Mouse (Mus musculus) cerebral cortex, adult 2 months (tissue): ENCODE measurements around the gene Ccin.

Experiments
- WGBS: fragments of 180-500 bp; shearing (Covaris S2); methylation state at CpG from one replicate; pipeline ENCODE4 v1.1.7; 2018; 5-methylcytosine and 5-hydroxymethylcytosine counted together

Ccin gene

GRCm38 (mm10) chr4:43974914-43975616 is 8.2 kb upstream of the Ccin start:
- 87% methylated on average over 10 of the region's 10 CpGs for WGBS

- 81% methylated on average over 6 of the region's 6 CpGs for WGBS
Measured at GRCm38 (mm10) chr4:43976223-43976740, 7.0 kb upstream of the Ccin start.

DNA sequence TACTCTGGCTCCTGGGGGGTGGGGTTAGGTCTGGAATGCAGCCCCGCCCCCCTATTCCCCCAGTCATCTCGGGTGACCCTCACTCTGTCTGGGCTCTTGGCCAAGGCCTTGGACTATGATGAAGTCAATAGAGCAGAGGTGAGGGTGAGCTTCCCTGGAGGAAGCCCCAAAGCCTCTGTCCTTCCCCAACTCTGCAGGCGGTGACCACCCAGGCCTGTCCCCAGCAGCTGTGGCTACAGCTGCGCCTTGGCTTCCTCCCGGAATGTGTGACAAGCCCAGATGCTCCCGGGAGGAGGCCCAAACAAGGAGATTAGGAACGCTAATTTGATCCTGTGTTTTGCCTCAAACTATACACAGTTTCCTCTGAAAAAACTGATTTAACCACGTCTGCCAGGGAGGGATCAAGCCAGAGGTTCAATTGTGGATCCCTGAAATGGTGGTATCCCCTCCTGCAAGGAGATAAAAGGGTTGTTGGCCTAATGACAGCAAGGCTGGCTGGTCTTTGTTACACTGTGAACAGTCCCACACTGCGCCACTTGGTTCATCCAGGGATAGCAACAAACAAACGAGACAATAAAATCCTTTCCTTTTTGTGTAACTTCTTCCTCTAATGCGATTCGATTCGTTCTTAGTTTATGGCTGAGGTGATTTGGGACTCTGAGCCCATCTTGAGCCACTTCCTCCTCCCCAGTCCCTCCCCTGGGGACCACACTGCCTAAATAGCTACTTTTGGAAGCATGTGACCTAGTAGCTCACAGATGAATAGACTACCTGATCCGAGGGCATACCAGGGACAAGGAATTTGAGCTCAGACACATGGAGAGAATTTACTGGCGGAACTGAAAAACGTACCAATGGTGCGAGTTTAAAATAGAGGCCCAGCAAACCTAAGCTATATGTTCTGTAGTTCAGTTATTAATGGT is 4.5 kb upstream of the Ccin start:
- WGBS: 46% methylated on average over 17 of the region's 17 CpGs

GRCm38 (mm10) chr4:43979746-43980145 is 3.5 kb upstream of the Ccin start:
- 10% methylated on average over 3 of the region's 3 CpGs for WGBS

- 63% methylated on average over 4 of the region's 4 CpGs for WGBS
Measured at GRCm38 (mm10) chr4:43980236-43980635, 3.0 kb upstream of the Ccin start.

DNA sequence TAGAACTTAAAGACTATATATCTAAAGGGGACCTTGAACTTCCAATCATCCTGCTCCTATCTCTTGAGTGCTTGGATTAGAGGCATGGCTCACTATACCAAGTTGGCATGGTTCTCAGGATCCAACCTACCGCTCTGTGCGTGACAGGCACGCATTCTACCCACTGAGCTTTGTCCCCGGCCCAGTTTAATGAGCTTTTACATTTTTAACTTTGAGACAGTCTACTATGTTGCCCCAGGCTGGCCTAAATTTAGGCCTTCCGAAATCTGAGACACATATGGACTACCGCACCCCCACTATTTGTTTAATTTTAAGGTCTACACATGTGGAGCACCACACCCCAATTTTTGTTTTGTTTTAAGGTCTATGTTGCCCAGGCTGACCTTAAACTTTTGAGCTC is 2.4 kb upstream of the Ccin start:
- WGBS: 88% methylated on average over 6 of the region's 6 CpGs

DNA sequence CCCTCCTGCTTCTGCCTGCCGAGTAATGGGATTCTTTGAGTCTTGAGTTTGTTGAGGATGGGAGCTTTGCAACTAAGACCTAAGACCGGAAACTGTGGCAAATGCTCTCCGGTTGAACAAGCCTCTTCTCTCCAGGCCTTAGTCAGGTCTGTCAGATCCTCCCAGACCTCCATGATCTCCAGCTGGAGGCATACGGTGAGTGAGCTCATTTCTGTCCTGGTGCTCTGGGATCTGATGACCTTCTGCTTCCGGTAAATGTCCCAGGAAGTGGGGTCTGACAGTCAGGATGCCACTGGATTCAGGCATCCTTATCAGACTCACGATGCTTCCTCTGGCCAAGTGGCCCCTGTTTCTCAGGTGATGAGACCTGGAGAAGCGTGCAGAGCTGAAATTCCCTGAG is 2.0 kb upstream of the Ccin start:
- WGBS: 94% methylated on average over 7 of the region's 7 CpGs

DNA sequence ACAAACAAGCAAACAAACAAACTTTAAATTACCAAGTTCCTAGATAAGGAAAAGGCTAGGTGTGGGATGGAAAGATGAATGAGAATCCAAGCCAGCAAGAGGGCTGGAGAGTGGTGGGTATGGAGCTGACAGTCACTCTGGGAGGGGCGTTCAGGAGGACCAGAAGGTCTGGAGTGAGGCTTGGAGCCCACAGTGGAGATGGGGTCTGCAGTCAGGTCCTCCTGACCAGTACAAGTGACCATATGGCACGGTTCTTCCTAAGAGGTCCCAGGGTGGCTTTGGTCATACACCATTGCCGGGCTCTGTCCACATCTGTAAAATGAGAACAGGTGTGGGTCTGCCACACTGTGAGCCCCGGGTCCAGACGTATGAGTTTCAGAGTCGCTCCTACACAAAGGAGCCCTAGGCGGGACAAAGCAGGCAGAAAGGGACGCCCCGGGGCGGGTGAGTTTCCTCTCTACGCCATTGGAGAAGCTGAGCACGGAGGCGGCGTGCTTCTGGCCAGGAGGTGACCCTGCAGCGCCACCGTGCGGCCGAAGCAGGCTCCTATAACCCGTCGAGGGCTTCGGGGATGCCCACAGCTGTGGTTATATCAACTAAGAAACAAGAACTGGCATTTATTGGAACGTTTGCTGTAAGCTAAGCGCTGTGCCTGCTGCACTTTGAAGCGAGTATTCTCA is 1.1 kb upstream of the Ccin start:
- WGBS: 3% methylated on average over 24 of the region's 24 CpGs

DNA sequence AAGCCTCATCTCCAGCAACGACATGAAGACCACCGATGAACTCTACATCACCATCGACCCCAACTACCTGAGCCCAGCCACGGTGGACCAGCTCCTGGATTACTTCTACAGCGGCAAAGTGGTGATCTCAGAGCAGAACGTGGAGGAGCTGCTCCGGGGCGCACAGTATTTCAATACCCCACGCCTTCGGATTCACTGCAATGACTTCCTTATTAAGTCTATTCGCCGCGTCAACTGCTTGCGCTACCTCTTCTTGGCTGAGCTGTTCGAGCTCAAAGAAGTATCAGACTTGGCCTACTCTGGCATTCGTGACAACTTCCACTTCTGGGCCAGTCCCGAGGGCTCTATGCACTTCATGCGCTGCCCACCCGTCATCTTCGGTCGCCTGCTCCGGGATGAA is 473 bp downstream of the Ccin start:
- WGBS: 92% methylated on average over 22 of the region's 22 CpGs

DNA sequence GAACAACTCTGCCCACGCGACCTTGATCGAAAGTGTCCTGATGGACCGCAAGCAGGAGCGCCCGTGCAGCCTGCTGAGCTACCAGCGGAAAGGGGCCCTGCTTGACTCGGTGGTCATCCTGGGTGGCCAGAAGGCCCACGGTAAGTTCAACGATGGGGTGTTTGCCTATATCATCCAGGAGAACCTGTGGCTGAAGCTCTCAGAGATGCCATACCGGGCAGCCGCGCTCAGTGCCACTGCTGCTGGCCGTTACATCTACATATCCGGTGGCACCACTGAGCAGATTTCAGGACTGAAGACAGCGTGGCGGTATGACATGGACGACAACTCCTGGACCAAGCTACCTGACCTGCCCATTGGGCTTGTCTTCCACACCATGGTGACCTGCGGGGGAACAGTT is 1.0 kb downstream of the Ccin start:
- WGBS: 95% methylated on average over 19 of the region's 19 CpGs

DNA sequence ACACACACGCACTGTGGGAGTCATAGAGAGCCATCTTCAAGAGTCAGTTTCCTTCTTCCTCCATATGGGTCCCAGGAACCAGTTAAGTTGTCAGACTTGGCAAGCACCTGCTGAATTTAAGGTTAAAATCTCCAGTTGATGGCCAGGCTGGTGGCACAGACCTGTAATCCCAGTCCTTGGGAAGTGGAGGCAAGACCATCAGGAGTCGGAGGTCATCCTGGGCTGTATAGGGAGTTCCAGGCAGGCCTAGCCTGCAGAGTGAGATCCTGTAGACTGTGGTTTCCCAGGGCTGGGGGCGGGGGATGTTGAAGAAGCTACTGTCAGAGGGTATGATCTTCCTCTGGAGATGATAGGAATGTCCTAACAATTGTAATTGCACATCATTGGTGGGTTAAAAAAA is 5.7 kb downstream of the Ccin start:
- 95% methylated on average over 3 of the region's 3 CpGs for WGBS

DNA sequence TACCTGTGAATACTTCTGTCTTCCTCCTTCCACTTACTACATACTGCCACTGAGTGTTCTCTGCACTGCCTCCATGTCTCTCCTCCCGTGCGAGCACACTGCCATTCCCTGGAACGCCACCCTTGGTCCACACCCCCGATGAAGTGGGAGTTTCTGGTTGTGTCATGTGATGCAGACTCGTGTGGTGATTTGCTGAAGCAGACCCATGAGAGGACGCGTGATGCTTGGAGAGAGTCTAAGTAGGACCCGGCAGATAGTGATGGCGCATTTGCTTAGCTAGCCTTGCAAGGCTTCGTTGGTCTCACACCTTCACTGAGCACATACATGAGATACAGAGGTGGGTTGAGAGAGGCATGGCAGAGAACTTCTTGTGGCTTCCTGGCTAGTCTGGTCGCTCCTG is 9.8 kb downstream of the Ccin start:
- 94% methylated on average over 11 of the region's 11 CpGs for WGBS

DNA sequence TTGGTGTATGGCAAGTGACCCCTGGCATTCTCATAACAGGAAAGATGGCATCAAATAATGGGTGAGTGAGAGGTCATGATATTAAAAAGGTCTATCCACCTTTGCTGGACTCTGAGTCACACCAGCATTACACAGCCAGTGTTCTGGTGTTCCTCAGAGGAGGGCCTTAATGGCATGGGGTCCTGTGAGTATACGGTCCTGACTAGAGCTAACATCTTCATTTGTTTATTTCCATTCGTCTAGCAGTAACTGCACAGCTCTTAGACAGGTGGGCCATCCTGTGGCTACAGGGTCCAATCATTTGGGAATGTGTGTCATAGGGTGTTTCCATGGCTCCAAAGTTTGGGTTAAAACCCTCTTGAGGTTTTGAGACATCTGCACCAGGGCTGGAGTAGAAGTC is 11.1 kb downstream of the Ccin start:
- WGBS: 86% methylated on average over 2 of the region's 2 CpGs

DNA sequence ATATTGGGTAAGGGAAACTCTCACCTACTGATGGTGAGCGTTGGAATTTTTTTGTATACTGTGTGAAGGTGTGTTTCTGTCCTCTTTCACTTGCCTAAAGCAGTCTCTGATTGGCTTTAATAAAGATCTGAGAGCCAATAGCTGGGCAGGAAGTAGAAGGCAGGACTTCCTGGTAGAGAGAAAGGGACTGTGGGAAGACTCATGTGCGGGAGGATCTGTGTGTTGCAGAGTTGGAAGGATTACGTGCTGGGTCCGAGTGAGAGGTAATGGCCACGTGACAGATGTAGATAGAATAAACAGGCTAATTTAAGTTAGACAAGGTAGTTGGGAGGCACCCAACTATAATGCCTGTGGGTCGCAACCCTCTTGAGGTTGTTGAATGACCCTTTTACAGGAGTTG is 20.3 kb downstream of the Ccin start:
- 89% methylated on average over 6 of the region's 6 CpGs for WGBS

DNA sequence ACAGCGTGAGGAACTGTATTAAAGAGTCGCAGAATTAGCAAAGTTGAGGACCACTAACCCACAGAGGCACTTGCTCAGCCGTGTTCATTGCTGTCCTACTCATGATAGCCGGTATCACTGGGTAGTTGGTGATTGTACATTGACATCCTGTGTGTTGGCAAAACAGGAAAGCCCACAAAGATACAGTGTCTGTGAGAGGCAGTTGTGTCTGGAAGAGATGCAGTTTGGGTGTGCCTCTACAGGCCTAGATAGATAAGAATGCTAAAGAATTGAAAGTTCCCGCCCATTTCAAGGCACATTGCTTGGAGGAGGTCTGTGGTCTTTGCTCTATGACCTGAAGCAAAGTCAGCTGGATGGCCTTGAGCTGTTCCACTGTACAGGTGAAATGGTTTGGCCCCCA is 20.8 kb downstream of the Ccin start, which contains the start of gene Clta:
TSS of gene Clta (plus strand) at position 327 of the 400 bp plus-strand sequence.
- 88% methylated on average over 5 of the region's 5 CpGs for WGBS

DNA sequence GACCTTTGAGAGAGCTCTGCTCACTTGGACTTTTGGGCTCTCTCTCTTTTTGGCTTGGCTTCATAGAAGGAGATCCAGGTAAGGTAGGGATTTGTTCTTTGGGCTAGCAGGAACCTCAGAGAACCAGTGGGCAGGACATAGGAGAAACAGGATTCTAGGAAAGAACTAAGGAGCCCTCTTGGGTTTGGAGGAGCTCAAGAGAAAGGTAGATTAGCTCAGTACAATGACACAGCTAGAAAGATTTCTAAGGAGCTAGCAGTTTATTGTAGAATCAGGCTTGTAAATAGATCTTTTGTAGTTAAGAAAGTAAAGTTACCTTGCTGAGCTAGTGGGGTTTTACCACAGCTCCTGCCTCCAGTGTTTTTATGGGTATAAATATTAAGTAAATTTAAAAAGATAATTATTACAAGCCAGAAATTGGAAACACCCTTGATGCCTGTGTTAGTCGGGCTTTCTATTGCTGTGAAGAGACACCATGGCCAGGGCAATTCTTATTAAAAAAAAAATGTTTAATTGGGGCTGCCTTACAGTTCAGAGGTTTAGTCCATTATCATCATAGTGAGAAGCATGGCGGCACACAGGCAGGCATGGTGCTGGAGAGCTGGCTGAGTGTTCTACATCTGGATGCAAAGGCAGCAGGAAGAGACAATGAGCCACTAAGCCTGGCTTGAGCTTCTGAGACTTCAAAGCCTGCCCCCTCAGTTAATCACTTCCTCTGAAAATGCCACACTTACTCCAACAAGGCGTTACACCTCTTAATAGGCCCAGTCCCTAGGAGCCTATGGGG is 21.5 kb downstream of the Ccin start:
- WGBS: 74% methylated on average over 3 of the region's 3 CpGs

DNA sequence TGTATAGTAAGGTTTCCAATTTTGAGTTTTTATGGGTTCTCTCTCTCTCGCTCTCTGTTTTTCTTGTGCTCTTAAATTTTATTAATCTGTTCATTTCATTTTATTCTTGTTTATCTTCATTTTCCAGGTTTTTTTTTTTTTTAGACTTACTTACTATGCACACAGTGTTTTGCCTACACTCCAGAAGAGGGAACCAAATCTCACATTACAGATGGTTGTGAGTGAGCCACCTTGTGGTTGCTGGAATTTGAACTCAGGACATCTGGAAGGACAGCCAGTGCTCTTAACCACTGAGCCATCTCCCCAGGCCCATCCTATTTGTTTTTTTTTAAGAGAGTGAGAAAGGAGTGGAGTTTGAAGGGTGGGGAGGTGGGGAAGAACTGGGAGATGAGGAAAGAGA is 26.9 kb downstream of the Ccin start:
- 85% methylated on average over 1 of the region's 1 CpGs for WGBS

- 44% methylated on average over 2 of the region's 2 CpGs for WGBS
Measured at GRCm38 (mm10) chr4:44010893-44011292, 27.6 kb downstream of the Ccin start.

DNA sequence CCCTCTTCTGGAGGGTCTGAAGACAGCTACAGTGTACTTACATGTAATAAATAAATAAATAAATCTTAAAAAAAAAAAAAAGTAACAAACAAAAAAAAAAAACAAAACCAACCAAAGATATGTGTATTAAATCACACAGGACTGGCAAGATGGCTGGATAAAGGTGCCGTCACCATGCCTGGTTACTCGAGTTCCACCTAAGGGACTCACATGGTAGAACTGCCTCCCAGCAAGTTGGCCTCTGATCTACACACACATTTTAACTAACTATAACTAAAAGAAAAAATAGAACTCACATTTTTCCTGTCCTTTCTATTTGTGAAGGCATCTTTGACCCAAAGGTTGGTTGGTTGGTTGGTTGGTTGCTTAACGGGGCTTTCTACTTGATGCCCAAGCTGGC is 28.5 kb downstream of the Ccin start:
- 81% methylated on average over 3 of the region's 3 CpGs for WGBS

GRCm38 (mm10) chr4:44012376-44013367 is 29.4 kb downstream of the Ccin start:
- WGBS: under 1% methylated on average over 77 of the region's 77 CpGs
